Mouse (Mus musculus) CD4-positive, CD25-positive, alpha-beta regulatory T cell, adult 4 months (primary cell): ENCODE results near the gene Pdzk1. TPM values are rescaled to one million over a fixed set of nuclear protein-coding genes. Genes with fewer than 3 reads are reported as not detected.

Source experiments
- ATAC-seq: one replicate; pipeline ENCODE4 v1.8.0; 2017
- polyA plus RNA-seq, 2 experiments: library from polyadenylated mRNA; unstranded; fragments of 100-300 nt; shearing (Covaris generic); gene quantifications; one replicate each; pipeline ENCODE4 v1.2.1; 2017

Gene Pdzk1
- polyA plus RNA-seq, 2 experiments from 2014 or later: 0.32 to 0.85 TPM

DNA sequence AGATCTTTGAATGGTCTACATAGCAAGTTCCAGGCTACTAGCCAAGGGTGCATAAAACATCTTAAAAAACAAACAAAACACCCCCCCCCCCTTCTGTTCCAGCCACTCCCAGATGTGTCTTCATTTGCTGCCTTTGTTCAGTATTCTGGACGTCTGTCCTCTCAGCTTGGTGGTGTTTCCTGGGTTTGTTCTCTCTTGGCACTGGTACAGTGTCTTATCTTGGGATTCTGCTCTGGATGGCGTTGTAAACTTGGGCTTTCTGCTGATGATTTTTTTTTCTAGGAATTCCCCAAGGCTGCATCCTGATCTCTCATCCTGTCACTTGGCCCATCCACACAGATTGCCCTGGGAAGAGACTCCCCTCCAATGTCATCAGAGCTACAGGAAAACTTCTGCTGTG is 7.3 kb downstream of the Pdzk1 start:
- ATAC-seq: no peak

DNA sequence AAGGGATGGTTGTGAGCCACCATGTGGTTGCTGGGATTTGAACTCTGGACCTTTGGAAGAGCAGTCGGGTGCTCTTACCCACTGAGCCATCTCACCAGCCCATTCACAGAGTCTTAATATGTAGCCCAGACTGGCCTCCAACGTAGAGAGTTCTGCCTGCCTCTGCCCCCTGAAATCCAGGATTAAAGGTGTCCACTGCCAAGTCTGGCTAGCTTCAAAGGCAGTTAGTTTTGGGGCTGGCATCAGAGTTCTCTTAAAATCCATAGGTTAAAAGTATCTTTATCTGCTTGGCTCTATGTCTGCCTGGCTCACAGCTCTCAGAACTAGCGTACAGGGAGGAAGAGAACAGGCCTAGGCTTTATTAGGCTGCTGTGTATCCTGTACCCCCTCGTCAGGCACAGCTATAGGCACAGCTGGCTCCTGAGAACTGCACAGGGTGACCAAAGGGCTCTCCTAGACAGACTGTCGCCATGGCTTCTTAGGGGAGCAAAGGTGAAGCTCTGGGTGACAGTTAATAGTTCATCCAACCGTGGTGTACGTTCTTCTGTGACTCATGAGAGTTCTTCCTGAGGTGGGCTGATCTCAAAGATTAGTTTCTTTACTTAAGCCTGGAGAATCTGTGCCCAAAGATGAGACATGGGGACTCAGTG is 10.0 kb downstream of the Pdzk1 start:
- no peak for ATAC-seq

DNA sequence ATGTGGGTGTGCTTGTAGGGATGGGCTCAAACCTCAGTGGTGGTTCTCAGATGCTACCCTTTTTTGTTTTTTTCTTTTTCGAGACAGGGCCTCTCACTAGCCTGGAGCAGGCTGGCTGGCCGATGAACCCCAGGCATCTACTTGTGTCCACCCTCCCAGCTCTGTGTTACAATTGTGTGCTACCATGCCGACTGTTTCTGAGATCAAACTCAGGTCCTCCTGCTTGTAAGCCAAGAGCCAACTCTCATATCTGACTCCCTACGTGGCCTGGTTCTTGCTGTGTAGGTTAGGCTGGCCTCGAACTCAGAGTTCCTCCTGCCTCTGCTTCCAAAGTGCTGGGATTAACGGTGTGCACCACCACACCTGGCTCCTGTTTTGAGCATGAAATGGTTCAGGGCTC is 16.1 kb downstream of the Pdzk1 start:
- ATAC-seq: no peak

GRCm38 (mm10) chr3:96845806-96846205 is 16.7 kb downstream of the Pdzk1 start:
- ATAC-seq: no peak

DNA sequence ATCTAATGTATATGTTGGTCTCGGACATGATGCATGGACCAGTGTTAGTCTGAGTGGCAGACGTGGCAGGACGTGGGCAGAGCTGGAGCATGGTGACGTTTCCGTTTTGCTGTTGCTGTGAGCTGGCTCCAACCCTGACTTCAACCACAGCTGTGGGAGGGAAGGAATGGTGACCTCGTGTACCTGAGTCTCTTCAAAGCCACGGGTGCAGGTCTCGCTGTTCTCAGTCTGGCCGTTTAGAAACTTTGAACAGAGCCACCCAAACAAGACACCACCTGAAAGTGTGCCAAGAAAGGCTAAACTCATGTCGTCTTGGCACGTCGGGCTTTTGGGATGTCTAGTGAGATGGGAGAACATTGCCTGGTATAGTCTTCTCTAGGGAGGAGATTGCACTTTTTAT is 17.9 kb downstream of the Pdzk1 start:
- ATAC-seq: peak; percentile 53

GRCm38 (mm10) chr3:96847661-96848060 is 18.6 kb downstream of the Pdzk1 start:
- ATAC-seq: peak; percentile 57

- ATAC-seq: no peak
Observed at GRCm38 (mm10) chr3:96848470-96848869, 19.4 kb downstream of the Pdzk1 start.

DNA sequence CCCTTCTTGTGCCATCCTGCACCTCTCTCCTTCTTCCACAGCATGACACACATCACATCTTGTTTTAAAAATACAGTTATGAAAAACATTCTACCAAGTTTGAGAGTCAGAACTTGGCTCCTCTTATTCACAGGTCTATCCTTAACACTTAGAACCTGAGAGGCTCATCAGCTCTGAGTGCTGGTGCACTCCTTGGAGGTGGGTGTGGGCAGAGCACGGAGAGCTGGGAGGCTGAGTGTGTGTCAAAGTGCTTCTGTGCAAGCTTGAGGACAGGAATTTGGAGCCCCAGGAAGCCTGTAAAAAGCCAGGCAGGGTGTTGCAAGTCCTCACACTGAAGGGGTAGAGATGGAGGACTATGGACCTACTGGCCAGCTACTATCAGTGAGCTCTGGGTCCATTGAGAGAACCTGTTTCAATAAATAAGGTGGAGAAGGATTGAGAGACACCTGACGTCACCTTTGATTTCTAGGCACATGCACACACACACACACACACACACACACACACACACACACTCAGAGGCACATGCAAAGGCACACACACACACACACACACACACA is 20.2 kb downstream of the Pdzk1 start:
- no peak for ATAC-seq

- no peak for ATAC-seq
Observed at GRCm38 (mm10) chr3:96852561-96852960, 23.5 kb downstream of the Pdzk1 start.

GRCm38 (mm10) chr3:96854376-96854775 is 25.3 kb downstream of the Pdzk1 start:
- ATAC-seq: no peak

DNA sequence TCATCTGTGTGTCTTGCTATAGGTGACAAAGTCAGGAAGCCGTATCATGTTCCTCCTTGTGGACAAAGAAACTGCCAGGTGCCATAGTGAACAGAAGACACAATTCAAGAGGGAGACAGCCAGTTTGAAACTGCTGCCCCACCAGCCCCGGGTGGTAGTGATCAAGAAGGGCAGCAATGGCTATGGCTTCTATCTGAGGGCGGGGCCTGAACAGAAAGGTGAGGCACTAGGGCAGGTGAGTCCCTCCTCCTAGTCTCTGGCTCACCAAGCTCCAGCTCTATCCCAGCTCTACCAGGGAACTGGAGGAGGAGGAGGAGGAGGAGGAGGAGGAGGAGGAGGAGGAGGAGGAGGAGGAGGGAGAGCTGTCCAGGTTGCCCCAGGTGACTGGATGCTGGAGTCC is 26.7 kb downstream of the Pdzk1 start:
- no peak for ATAC-seq

DNA sequence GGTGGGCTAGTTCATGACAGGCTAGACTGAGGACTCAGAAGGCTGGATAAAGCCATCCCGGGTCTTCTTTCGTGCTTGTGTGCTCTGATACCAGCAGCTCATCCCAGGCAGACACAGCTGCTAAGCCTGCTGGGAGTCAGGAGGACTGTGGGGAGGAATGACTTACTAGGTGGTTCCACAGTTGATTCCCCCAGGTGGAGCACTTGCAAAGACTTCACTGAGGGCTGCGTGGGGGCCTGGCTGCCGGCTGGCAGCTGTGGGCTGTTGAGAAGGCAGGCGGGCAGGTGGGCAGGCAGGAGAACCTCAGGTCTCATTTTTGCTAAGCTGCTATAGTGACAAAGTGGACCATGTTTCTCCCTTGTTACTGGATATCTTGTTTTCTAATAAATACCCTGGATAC is 31.4 kb downstream of the Pdzk1 start:
- no peak for ATAC-seq

DNA sequence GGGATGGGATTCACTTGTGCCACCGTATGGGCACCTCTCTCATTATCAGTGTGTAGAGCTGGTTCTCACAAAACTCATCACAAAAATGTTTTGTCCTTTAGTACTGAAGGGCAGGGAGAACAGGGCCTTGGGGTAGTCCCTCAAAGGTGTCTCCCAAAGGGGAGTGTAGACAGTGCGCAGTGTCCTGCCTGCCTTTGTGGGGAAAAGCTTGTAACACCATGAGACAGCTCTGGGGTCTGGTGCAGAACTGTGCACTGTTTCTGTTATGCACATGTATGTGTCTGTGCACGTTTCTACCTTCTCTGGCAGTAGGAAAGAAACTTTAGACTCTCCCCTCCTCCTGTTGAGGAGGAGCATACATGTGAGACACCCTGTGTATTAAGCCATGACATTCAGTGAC is 38.8 kb downstream of the Pdzk1 start:
- no peak for ATAC-seq

DNA sequence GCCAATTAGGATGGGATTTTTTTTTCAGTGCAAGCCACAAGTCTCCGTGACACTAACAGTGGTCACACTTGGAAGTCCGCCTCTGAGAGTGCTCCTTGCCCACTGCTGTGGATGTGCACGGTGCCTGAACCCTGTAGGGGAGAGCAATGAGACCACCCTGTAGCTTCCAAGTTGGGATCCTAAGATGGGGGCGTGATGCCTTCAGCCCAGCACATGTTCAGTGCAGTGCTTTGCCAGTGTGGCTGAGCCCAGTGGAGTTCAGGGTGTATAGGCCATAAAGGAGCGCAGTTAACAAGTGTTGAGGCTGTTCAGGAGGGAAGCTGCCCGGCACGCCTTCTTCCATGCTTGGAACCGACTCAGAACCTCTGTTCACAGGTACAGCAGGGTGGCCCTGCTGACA is 39.5 kb downstream of the Pdzk1 start:
- no peak for ATAC-seq

GRCm38 (mm10) chr3:96869091-96869490 is 40.0 kb downstream of the Pdzk1 start:
- ATAC-seq: no peak

DNA sequence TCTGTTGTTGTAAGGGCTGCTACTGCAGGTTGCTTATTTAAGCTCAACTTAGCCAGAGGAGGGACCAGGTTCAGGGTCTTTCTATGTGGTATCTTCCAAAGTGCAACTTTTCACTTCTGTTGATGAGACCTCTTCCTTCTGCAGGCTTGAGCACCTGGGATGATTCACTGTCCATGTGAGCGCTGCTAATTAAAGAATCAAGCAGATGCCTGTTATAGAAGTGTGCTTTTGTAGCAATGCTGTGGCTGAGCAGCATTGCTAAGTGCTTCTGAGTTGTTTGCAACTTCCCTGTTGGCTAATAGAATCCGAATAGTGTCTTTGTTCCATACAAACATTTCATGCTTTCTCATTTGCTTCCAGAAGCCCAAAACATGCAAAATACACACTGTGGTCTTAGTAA is 41.2 kb downstream of the Pdzk1 start:
- no peak for ATAC-seq

- no peak for ATAC-seq
Observed at GRCm38 (mm10) chr3:96871070-96871469, 42.0 kb downstream of the Pdzk1 start.

GRCm38 (mm10) chr3:96872501-96872900 is 43.4 kb downstream of the Pdzk1 start:
- ATAC-seq: no peak

- no peak for ATAC-seq
Observed at GRCm38 (mm10) chr3:96874808-96875571, 45.9 kb downstream of the Pdzk1 start.

GRCm38 (mm10) chr3:96879536-96879935 is 50.5 kb downstream of the Pdzk1 start:
- ATAC-seq: no peak

DNA sequence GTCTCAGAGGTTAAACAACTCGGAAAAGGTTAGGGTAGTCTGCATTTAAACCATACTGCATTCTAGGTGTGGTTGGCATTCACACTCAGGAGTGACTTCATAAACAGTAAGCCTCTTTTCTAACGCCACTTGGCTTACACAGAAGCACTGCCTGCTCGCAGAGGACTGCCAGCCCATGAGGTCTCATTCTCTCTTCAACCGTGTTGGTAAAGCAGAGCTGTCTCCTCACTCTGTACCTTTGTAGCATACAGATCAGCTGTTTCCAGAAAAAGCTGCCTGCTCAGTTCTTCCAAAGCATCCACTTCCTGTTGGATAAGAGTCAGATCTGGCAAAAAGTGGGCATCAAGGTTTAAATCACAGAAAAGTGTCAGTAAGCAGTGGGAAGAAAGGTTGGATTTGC is 51.3 kb downstream of the Pdzk1 start:
- ATAC-seq: no peak

GRCm38 (mm10) chr3:96881557-96881956 is 52.5 kb downstream of the Pdzk1 start:
- ATAC-seq: peak; percentile 62

DNA sequence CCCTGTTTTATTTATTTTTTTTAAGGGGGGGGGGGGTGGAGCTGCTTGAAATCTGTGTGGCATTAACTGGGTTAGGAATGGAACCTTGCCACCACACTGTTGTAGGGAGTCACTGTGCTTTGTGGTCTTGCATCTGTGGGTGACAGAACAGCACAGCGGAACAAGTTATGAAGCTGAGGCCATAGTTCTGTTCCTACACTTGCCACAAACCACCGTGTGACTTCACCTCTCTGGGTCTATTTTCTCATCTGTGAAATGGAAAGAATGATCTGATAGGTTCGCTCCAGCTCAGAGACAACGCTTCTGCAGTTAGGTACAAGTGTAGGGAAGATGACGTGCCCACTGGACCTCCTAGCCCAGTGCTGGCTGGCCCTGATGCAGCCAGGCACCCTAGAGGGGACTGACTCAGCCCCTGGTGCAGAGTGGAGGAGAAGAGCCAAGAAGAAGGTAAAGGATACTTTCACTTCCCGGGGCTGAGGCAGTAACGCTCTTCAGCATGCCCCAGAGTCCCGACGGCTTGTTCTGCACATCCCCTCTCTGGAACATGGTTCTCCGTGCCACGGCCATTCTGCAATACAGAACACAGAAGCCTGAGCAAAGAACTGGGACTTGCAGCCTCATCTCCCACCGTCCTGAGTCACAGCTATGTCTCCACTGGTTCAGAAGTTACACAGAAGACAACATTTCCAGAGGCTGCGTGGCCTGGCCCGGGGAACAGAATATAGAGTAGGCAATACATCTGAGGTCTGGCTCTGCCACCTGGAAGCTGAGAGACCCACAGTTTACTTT is 53.2 kb downstream of the Pdzk1 start:
- ATAC-seq: peak; percentile 63
